Mouse (Mus musculus) olfactory bulb, adult 2 months (tissue): Measurements from ENCODE around the gene Crebl2.

Source experiments
- CTCF ChIP-seq: fragments of 200-500 bp; IDR thresholded peaks from 2 replicates; pipeline ENCODE4 v1.5.1; 2012; ENCODE audit warnings: low read depth, mild to moderate bottlenecking, low read length, moderate library complexity; ENCODE audit not compliant: insufficient read depth
- POLR2A ChIP-seq: fragments of 200-500 bp; IDR thresholded peaks from 2 replicates; pipeline ENCODE4 v1.6.1; 2012; ENCODE audit warnings: mild to moderate bottlenecking, low read depth, low read length, moderate library complexity; ENCODE audit not compliant: insufficient read depth

DNA sequence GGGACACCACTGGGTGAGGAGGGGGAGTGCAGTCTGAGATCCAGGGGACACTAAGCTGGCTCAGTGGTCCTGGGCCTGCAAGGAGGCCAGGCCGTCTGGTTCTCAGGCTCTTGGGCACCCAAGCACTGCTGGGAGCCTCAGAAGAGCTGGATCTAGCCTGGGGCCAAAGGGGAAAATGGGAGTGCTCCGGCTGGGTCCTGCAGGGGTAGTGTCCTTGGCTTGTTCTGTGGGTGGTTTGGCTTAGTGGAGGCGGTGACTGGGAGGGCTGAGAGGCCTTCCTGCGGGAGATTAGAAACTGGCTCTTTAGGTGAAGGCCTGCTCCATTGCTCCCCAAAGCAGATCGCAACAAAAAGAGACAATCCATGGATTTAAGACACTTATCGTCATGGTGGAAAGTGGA lies 16.4 kb downstream of the Crebl2 start:
- TF ChIP-seq CTCF (no peak), POLR2A (no peak)
